Mouse (Mus musculus) brain, embryonic 14.5 days (tissue): Measurements from ENCODE around the gene Pcyt2.

Experiments
- CTCF ChIP-seq: fragments of 200-500 bp; IDR thresholded peaks from 2 replicates; pipeline ENCODE4 v1.5.1; 2012; ENCODE audit warnings: inconsistent platforms, mild to moderate bottlenecking, moderate library complexity, borderline replicate concordance; ENCODE audit not compliant: insufficient read depth, insufficient read length; ENCODE audit errors: extremely low read depth
- POLR2A ChIP-seq: fragments of 200-500 bp; IDR thresholded peaks from 2 replicates; pipeline ENCODE4 v1.6.1; 2012; ENCODE audit warnings: mild to moderate bottlenecking, inconsistent platforms, borderline replicate concordance; ENCODE audit not compliant: poor library complexity, insufficient read depth, insufficient read length, severe bottlenecking; ENCODE audit errors: extremely low read depth

DNA sequence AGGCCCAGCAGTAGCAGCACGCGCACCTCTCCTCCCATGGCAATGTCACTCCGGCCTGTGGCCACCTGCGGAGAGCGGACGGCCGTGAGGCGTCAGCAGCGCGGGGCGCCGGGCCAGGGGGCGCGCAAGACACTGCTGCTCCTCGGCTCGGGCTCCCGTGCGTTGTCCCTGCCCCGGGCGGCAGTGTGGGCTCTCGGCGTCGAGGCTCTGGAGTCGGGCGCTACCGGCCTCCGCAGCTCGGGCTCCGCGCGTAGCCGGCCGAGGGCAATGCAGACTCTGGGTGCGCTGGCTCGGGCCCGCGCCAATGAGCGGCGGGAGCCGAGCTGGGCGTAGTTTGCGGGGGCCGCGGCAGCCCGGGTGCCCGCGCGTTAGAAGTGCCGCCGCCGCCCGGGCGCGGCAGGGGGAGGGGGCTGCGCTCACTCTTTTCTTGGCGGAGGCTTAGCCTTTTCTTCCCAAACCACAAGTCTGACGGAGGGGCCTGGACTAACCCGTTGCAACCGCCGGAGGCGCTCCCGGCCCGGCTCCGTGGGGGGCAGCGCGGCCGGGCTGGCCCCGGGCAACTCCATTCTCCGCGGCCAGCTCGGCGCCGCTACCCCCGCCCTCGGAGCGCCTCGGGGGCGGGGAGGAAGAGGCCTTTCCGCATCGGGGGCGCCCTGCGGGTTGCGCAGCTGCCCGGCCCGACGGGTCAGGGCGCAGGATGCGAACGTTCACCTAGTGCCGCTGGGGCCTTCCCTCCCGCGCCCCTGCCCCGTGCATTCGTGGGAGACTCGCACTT, 42.8 kb upstream of the Pcyt2 start:
- TF ChIP-seq POLR2A (no peak), CTCF (peak; percentile 45; the same call in 1 of the 2 replicates)
